Mouse (Mus musculus) ES-Bruce4 (cell line): ENCODE measurements around the gene Csnk2b. TPM values are rescaled to one million over a fixed set of nuclear protein-coding genes. Genes with fewer than 3 reads are reported as not detected.

Experiments
- H3K27ac ChIP-seq: 2 replicates; pipeline ENCODE4 v1.5.1; 2012; ENCODE audit warnings: low read length, inconsistent platforms; ENCODE audit not compliant: insufficient read depth
- H3K27me3 ChIP-seq: 2 replicates; pipeline ENCODE4 v1.6.1; 2012; ENCODE audit warnings: mild to moderate bottlenecking, low read length, inconsistent platforms; ENCODE audit not compliant: control insufficient read depth, poor library complexity, insufficient read depth, severe bottlenecking
- H3K36me3 ChIP-seq: 2 replicates; pipeline ENCODE4 v1.6.1; 2012; ENCODE audit warnings: inconsistent platforms, mild to moderate bottlenecking, low read length, moderate library complexity; ENCODE audit not compliant: control insufficient read depth, poor library complexity, insufficient read depth, severe bottlenecking
- H3K4me1 ChIP-seq: one replicate; pipeline ENCODE4 v1.8.1; 2011; ENCODE audit warnings: low read length; ENCODE audit not compliant: control insufficient read depth, insufficient read depth
- H3K4me3 ChIP-seq: 2 replicates; pipeline ENCODE4 v1.5.1; 2011; ENCODE audit warnings: low read depth, mild to moderate bottlenecking, low read length
- H3K9ac ChIP-seq: 2 replicates; pipeline ENCODE4 v1.6.1; 2012; ENCODE audit warnings: low read depth, mild to moderate bottlenecking, inconsistent platforms; ENCODE audit not compliant: poor library complexity, severe bottlenecking
- H3K9me3 ChIP-seq: replicated peaks from 2 replicates; pipeline ENCODE4 v1.6.1; 2012; ENCODE audit warnings: mild to moderate bottlenecking, low read length, inconsistent platforms; ENCODE audit not compliant: control insufficient read depth, poor library complexity, insufficient read depth, severe bottlenecking
- CTCF ChIP-seq: IDR thresholded peaks from one replicate; pipeline ENCODE4 v1.8.1; 2011; ENCODE audit warnings: low read depth, low read length
- EP300 ChIP-seq: IDR thresholded peaks from 2 replicates; pipeline ENCODE4 v1.6.1; 2011; ENCODE audit warnings: low read depth, low read length; ENCODE audit not compliant: insufficient read depth
- POLR2A ChIP-seq: IDR thresholded peaks from one replicate; pipeline ENCODE4 v1.8.1; 2011; ENCODE audit warnings: low read length; ENCODE audit not compliant: insufficient read depth
- polyA plus RNA-seq: library from polyadenylated mRNA; stranded (reverse); fragments of >200 nt; gene quantifications from 2 replicates; pipeline ENCODE4 v1.2.4, GENCODE M21; 2011; ENCODE audit warnings: low read depth; ENCODE audit not compliant: missing spikeins, insufficient read depth, insufficient read length

Gene Csnk2b
- polyA plus RNA-seq, 1 experiment: 146 TPM

DNA sequence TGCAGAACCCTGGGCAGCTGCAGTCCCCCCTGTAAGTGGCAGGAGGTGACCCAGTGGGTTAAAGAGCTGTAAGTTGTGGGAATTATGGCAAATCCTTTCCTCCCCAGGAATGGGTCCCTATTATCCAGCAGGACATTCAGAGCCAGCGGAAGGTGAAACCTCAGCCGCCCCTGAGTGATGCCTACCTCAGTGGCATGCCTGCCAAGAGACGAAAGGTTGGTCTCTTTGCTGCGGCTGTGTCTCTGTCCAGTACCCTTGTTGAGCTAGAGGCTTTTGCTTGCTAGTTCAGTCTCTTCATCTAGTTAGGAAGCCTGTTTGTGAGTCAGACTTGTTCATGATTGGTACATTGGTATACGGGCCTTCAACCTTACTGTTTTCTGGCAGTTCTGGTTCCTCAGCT is 24.3 kb upstream of the Csnk2b start:
- peaks cover 87% of the 10 kb centered on the region for H3K36me3 ChIP-seq
- H3K4me3 ChIP-seq: no peak overlapping the region
- no peaks in the 10 kb centered on the region for H3K27me3 ChIP-seq
- H3K9ac ChIP-seq: no peak overlapping the region
- H3K9me3 ChIP-seq: no peaks in the 10 kb centered on the region
- H3K4me1 ChIP-seq: no peaks in the 10 kb centered on the region
- H3K27ac ChIP-seq: no peak overlapping the region
- no peak for TF ChIP-seq CTCF
- no peak for TF ChIP-seq POLR2A
- no peak for TF ChIP-seq EP300

DNA sequence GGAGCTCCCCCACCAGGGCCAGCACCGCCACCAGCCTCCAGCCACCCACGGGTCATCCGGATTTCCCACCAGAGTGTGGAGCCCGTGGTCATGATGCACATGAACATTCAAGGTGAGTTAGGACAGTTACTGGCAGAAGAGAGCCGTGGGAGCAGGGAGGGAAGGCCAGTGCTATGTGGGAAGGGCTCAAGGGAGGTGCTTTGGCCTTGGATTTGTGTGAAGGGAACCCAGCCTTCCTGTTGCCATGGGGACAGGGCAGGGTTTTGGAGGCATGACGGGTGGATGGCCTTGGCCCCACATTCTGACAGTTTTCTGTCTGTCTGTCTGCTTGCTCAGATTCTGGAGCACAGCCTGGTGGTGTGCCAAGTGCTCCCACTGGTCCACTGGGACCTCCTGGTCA is 20.1 kb upstream of the Csnk2b start:
- Histone ChIP-seq H3K4me3 (no peak overlapping the region), H3K27me3 (no peaks in the 10 kb centered on the region), H3K9me3 (no peaks in the 10 kb centered on the region), H3K36me3 (peaks cover 78% of the 10 kb centered on the region), H3K4me1 (no peaks in the 10 kb centered on the region), H3K9ac (no peak overlapping the region), H3K27ac (no peak overlapping the region)
- no peak for TF ChIP-seq EP300
- no peak for TF ChIP-seq POLR2A
- TF ChIP-seq CTCF: no peak

DNA sequence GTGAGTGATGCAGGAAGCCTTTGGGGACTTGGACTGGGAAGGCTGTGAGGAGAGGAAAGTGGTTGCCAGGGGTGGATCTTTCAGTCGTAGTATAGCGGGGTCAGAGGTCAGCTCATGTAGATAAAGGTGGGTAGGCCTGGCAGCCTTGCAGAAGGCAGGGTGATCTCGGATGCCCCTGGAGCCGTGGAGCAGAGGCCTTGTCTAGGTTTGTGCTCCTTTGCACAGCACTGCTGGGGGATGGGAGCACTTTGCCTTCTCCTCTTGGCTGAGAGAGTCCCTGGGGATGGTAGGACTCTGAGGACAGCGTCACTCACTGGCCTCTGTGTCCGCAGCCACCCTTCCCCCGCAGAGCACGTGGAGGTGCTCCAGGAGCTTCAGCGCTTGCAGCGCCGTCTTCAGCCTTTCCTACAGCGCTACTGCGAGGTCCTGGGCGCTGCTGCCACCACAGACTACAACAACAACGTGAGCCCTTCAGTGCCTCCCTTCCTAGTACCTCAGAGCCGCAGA is 18.7 kb upstream of the Csnk2b start:
- Histone ChIP-seq H3K9ac (no peak overlapping the region), H3K36me3 (peaks cover 63% of the 10 kb centered on the region), H3K9me3 (no peaks in the 10 kb centered on the region), H3K27me3 (no peaks in the 10 kb centered on the region), H3K4me3 (no peak overlapping the region), H3K4me1 (peaks cover 1% of the 10 kb centered on the region), H3K27ac (no peak overlapping the region)
- no peak for TF ChIP-seq POLR2A
- TF ChIP-seq CTCF: no peak
- no peak for TF ChIP-seq EP300

DNA sequence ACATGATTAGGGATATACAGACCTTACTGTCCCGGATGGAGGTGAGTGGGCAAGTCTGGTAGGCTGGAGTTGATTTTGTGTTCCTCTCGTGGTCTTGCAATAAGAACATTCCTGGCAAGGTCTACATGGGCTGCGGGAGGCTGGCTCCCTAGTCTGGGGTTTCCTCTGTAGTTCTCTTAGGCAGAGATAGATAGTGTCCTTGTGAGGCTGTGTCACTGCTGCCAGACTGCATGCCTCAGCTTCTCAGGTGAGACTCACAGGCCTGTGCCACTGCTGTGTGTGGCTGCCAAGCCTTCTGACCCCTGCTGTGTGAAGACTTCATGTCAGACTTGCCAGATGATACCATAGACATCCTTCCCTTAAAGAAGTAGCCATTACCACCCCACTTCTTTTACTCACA is 17.4 kb upstream of the Csnk2b start:
- no peak for TF ChIP-seq EP300
- no peak for TF ChIP-seq CTCF
- H3K27ac ChIP-seq: no peak overlapping the region
- no peak overlapping the region for H3K9ac ChIP-seq
- no peaks in the 10 kb centered on the region for H3K27me3 ChIP-seq
- peaks cover 51% of the 10 kb centered on the region for H3K36me3 ChIP-seq
- no peak overlapping the region for H3K4me3 ChIP-seq
- H3K4me1 ChIP-seq: peaks cover 1% of the 10 kb centered on the region
- no peaks in the 10 kb centered on the region for H3K9me3 ChIP-seq

DNA sequence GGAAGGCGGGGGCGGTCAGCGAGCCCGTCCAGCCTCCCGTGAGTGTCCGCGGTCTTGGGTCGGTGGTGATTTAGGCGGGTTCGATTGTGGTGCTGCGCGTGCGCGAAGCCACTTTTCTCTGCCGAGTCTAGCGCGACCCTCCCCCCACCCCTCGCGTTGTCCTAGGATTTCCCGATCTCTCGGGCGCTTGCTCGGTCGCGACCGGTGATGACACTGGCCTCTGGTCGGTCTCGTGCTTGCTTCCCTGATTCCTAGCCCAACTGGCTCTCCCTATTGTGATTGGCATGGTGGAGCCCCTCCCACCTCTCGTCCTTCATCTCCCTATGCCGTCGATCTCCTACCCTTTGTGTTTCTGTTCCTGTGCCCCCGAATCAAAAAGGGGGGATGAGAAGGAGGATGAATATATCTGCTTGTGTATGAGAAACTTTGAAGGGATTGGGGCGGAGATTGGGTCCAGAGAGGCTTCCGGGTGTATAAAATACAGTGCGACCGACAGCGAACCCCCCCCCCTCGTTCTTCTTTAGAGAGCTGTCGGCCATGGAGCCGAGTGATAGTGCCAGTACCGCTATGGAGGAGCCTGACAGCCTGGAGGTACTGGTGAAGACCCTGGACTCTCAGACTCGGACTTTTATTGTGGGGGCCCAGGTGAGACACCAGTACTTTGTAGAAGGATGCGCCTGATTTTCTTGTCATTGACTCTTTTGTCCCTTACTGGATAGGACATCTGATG is 13.9 kb upstream of the Csnk2b start:
- Histone ChIP-seq H3K9me3 (no peaks in the 10 kb centered on the region), H3K27me3 (no peaks in the 10 kb centered on the region), H3K4me3 (peak overlapping the region; percentile 82), H3K36me3 (peaks cover 22% of the 10 kb centered on the region), H3K9ac (peak overlapping the region; percentile 73), H3K27ac (peak overlapping the region; percentile 42), H3K4me1 (peaks cover 1% of the 10 kb centered on the region)
- no peak for TF ChIP-seq EP300
- TF ChIP-seq POLR2A: no peak
- TF ChIP-seq CTCF: no peak

DNA sequence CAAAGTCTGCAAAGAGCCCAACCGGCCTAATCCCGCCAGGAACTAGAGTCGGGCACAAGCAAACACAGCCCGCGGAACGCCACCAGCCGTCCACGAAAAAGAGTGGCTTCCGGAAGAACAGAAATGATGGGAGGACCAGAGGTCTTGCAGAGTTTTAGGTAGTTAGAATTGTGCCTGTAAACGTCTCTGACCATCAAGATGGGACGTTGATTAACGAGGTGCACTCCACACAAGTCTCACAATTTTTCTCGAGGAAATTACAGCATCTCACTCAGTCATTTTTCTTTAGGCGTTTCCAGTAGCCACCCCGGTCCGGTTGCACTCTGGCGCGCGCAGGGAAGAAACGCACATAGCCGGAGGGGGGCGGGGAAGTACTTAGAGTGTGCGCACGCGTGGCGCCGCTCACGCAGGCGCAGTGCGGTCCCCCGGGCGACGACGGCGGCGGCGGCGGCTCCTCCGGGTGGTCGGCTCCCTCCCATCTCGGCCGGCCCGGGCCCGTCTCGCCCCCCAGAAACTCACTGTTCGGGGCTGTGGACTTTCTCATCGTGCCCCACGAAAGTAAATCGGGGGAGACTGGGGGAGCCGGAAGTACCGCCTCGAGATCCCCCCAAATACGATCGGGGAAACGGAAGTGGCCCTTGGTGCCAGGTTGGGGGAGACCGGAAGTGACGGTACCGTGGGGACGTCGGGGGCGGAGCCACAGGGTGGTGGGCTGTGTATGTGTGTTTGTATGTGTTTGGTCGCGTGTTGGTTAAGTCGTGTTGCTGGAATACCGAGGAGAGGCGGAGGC is 13.1 kb upstream of the Csnk2b start, which contains the start of gene Bag6:
Gene Bag6 (plus strand): TSS at position 378 of the 790 bp plus-strand sequence.
- Histone ChIP-seq H3K36me3 (peaks cover 14% of the 10 kb centered on the region), H3K27ac (peak within 1 kb of the TSS; percentile 80), H3K9me3 (no peaks in the 10 kb centered on the region), H3K9ac (peak within 1 kb of the TSS; percentile 73), H3K4me3 (peak within 1 kb of the TSS; percentile 82), H3K27me3 (no peaks in the 10 kb centered on the region), H3K4me1 (peaks cover 1% of the 10 kb centered on the region)
- TF ChIP-seq POLR2A (no peak), CTCF (no peak), EP300 (0 out of 2 replicates have a peak, but pooled peaks have one; percentile 19)
